In genomic region chr9:95073691-95074090, GRCm38 (mm10) we compare ENCODE assay signal across 17 mouse cellular contexts.
DNase-seq lines count a peak whose midpoint lies in the region; ATAC-seq and TF ChIP-seq lines count a peak whose summit lies in the region.
"Had no signal": no experiment of that assay in that cellular context is flagged by ENCODE, and none has a peak within 500 bp of the region (broad histone marks: within the 10 kb centered on the region; RNA-seq: fewer than 3 reads in every experiment).

No protein-coding gene starts in this region.

- H3K9ac ChIP-seq in intestine, embryonic 15.5 days = no peak overlapping the region
- H3K9ac ChIP-seq in intestine, embryonic 16.5 days (ENCODE audit: low read depth, low read length) = no peak overlapping the region
- no peak overlapping the region for H3K9ac ChIP-seq in liver, embryonic 12.5 days
- H3K9ac ChIP-seq: forebrain, embryonic 15.5 days; liver, embryonic 13.5 days; stomach, embryonic 15.5 days had no signal

- TF ChIP-seq POLR2A in brain, embryonic 14.5 days (IDR thresholded peaks at IDR 0.05; ENCODE audit: borderline replicate concordance, extremely low read depth, insufficient read depth, insufficient read length, poor library complexity, severe bottlenecking) = no peak

- TF ChIP-seq CTCF in brain, embryonic 14.5 days (IDR thresholded peaks at IDR 0.05; ENCODE audit: borderline replicate concordance, extremely low read depth, insufficient read depth, insufficient read length) = no peak

- H3K4me3 ChIP-seq in intestine, embryonic 15.5 days (replicated peaks) = no peak overlapping the region
- no peak overlapping the region for H3K4me3 ChIP-seq in intestine, embryonic 16.5 days (ENCODE audit: low read length)
- H3K4me3 ChIP-seq in liver, embryonic 12.5 days = no peak overlapping the region
- H3K4me3 ChIP-seq: forebrain, embryonic 15.5 days; heart, embryonic 10.5 days; liver, embryonic 13.5 days; stomach, embryonic 15.5 days had no signal

- no peaks in the 10 kb centered on the region for H3K9me3 ChIP-seq in intestine, embryonic 15.5 days
- no peaks in the 10 kb centered on the region for H3K9me3 ChIP-seq in intestine, embryonic 16.5 days (ENCODE audit: control insufficient read depth, low read length)
- H3K9me3 ChIP-seq in liver, embryonic 12.5 days (replicated peaks) = no peaks in the 10 kb centered on the region
- H3K9me3 ChIP-seq: forebrain, embryonic 15.5 days; heart, embryonic 10.5 days; liver, embryonic 13.5 days; stomach, embryonic 15.5 days had no signal

- no peak for ATAC-seq in intestine, embryonic 15.5 days
- no peak for ATAC-seq in intestine, embryonic 16.5 days
- ATAC-seq in liver, embryonic 12.5 days = no peak
- ATAC-seq: activated CD4-positive, CD25-positive, alpha-beta regulatory T cell, adult 4 months; forebrain, embryonic 15.5 days; lung, postnatal 0 days had no signal

- peaks cover 3% of the 10 kb centered on the region; the same call in 1 of the 2 replicates for H3K4me1 ChIP-seq in intestine, embryonic 15.5 days (replicated peaks)
- H3K4me1 ChIP-seq in intestine, embryonic 16.5 days (ENCODE audit: control insufficient read depth, insufficient read depth, low read length) = 0 out of 2 replicates have a peak, but pooled peaks cover 9% of the 10 kb centered on the region
- no peaks in the 10 kb centered on the region for H3K4me1 ChIP-seq in liver, embryonic 12.5 days
- H3K4me1 ChIP-seq: liver, embryonic 13.5 days had no signal

- H3K4me2 ChIP-seq in intestine, embryonic 15.5 days (replicated peaks) = no peak overlapping the region
- H3K4me2 ChIP-seq in intestine, embryonic 16.5 days (ENCODE audit: low read depth, low read length) = no peak overlapping the region
- no peak overlapping the region for H3K4me2 ChIP-seq in liver, embryonic 12.5 days
- H3K4me2 ChIP-seq: forebrain, embryonic 15.5 days; liver, embryonic 13.5 days; stomach, embryonic 15.5 days had no signal

- intact Hi-C loops in gastrocnemius, postnatal 14 days (cut with DNase I; ENCODE audit: low total_unique reads) = no loop called here

- no peaks in the 10 kb centered on the region for H3K36me3 ChIP-seq in intestine, embryonic 15.5 days
- H3K36me3 ChIP-seq in intestine, embryonic 16.5 days (ENCODE audit: control insufficient read depth, insufficient read depth, low read length) = no peaks in the 10 kb centered on the region
- no peaks in the 10 kb centered on the region for H3K36me3 ChIP-seq in liver, embryonic 12.5 days
- H3K36me3 ChIP-seq: forebrain, embryonic 15.5 days; heart, embryonic 10.5 days; liver, embryonic 13.5 days; stomach, embryonic 15.5 days had no signal

- H3K27me3 ChIP-seq in intestine, embryonic 15.5 days (replicated peaks) = no peaks in the 10 kb centered on the region
- H3K27me3 ChIP-seq in intestine, embryonic 16.5 days (replicated peaks; ENCODE audit: control insufficient read depth, insufficient read depth, low read length) = no peaks in the 10 kb centered on the region
- H3K27me3 ChIP-seq in liver, embryonic 12.5 days (replicated peaks) = no peaks in the 10 kb centered on the region
- H3K27me3 ChIP-seq: forebrain, embryonic 15.5 days; liver, embryonic 13.5 days; stomach, embryonic 15.5 days had no signal

- H3K27ac ChIP-seq in intestine, embryonic 15.5 days = 0 out of 2 replicates have a peak overlapping the region, but pooled peaks have one; percentile 36
- no peak overlapping the region for H3K27ac ChIP-seq in intestine, embryonic 16.5 days (ENCODE audit: low read length)
- no peak overlapping the region for H3K27ac ChIP-seq in liver, embryonic 12.5 days
- H3K27ac ChIP-seq: forebrain, embryonic 15.5 days; heart, embryonic 10.5 days; liver, embryonic 13.5 days had no signal

- WGBS in intestine, embryonic 15.5 days = 41% methylated on average over 8 of the region's 8 CpGs
- WGBS in intestine, embryonic 16.5 days = 55% methylated on average over 8 of the region's 8 CpGs
- 62% methylated on average over 8 of the region's 8 CpGs for WGBS in liver, embryonic 12.5 days (ENCODE audit: insufficient replicate concordance)

- peak; percentile 19 for DNase-seq in brain, embryonic 14.5 days (ENCODE audit: low read depth)
- DNase-seq in embryo, embryonic 11 days = peak; percentile 35
- DNase-seq in mesoderm, embryonic 11.5 days (ENCODE audit: low read depth, low spot score) = peak; percentile 41
- no peak for DNase-seq in gastrocnemius, postnatal 14 days
- DNase-seq: cerebellum, adult 11 months; heart, postnatal 36 days; kidney, adult 8-10 months; layer of hippocampus, adult 9-11 months; liver, embryonic 13.5 days had no signal
